Mouse (Mus musculus) liver, adult 2 months (tissue): ENCODE measurements around the gene Itih4.

Source experiments
- CTCF ChIP-seq: fragments of 200-500 bp; IDR thresholded peaks from 2 replicates; pipeline ENCODE4 v1.5.1; 2011; ENCODE audit warnings: low read depth, low read length, control low read depth
- POLR2A ChIP-seq: fragments of 200-500 bp; IDR thresholded peaks from 2 replicates; pipeline ENCODE4 v1.6.1; 2011; ENCODE audit warnings: low read length, control low read depth; ENCODE audit not compliant: insufficient read depth; ENCODE audit errors: extremely low read depth

GRCm38 (mm10) chr14:30881718-30882108, 4.6 kb upstream of the Itih4 start:
- TF ChIP-seq POLR2A (no peak), CTCF (no peak)
